Mouse (Mus musculus) v-Abl transformed pro-B cells (cell line): Measurements from ENCODE around the gene Scnn1a.
"Not testable (repeated sequence)": the region's sequence is repeated elsewhere in the genome, so short reads cannot be mapped to it uniquely, and the experiment has no call there.

Experiments
- in situ Hi-C, 2 experiments: fragments of 400-800 bp; cut with MboI; formaldehyde crosslinking; loops; one replicate each; pipeline ENCODE4 v1.15.1; 2025; ENCODE audit not compliant: unreplicated experiment in 2 of 2

The Scnn1a gene

DNA sequence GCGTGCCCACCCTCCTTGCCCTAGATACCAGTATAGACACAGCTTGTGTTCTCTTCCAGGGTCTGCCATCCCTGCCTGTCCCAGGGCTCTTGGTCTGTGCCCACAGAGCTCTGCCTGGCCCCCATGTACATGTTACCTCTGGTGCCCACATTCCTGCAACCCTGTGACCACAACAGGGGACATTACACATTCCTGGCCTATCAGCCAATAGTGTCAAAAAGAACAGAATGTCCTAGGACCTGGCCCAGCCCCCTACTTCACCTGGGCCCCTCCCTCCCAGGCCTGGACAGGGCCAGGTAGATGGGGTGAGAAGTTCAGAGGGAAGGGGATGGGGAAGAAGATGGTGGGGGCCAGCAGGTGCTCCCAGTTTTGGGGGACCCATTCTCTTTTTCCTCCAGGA, at the start of gene Scnn1a:
TSS of gene Scnn1a (plus strand) at position 337 of the 400 bp plus-strand sequence.
- in situ Hi-C loops = no loop called here

- in situ Hi-C loops = loop anchor here (5.0 to 25.0 kb wide), 5 partner anchors 54 to 1309 kb away; partner anchors contain the start of genes Vamp1 (in 2 of the 2), Lag3 (in 1 of the 2) and Ptms (in 1 of the 2)
Measured at GRCm38 (mm10) chr6:125271455-125272227, 48.8 kb upstream of the Scnn1a start.

DNA sequence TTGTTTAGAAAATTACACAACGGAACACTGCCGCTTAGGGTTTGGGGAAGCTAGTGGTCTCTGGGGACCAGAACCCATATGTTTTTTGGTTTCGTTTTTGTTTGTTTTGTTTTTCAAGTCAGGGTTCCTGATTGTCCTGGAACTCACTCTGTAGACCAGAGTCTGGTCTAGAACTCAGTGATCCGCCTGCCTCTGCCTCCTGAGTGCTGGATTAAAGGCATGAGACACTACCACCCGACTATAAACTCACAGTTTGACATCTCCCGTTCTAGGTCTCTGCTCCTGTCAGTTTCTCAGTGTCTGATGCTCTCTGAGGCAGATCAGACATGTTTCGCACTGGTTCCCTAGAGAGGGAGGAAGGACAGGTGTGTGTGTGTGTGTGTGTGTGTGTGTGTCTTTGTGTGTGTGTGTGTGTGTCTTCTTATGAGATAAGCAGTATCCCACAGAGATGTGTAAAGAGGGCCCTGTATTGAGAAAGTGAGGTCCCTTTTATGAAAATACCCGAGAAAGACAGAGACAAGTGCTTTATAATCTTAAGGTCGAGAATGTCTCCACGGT, 48.2 kb upstream of the Scnn1a start:
- in situ Hi-C loops = loop anchor here (5.0 to 25.0 kb wide), 5 partner anchors 55 to 1310 kb away; partner anchors contain the start of genes Vamp1 (in 2 of the 2), Lag3 (in 1 of the 2) and Ptms (in 1 of the 2)

- in situ Hi-C loops = loop anchor here (5.0 to 25.0 kb wide), 6 partner anchors 58 to 1313 kb away; partner anchors contain the start of genes Vamp1 (in 2 of the 2), Lag3 (in 1 of the 2) and Ptms (in 1 of the 2)
Measured at GRCm38 (mm10) chr6:125274841-125275563, 45.5 kb upstream of the Scnn1a start.

GRCm38 (mm10) chr6:125279729-125280128, 40.7 kb upstream of the Scnn1a start:
- in situ Hi-C loops = loop anchor here in 1 of 2 experiments (5.0 to 25.0 kb wide), 2 partner anchors 323 to 1283 kb away; no protein-coding TSS in a partner anchor

DNA sequence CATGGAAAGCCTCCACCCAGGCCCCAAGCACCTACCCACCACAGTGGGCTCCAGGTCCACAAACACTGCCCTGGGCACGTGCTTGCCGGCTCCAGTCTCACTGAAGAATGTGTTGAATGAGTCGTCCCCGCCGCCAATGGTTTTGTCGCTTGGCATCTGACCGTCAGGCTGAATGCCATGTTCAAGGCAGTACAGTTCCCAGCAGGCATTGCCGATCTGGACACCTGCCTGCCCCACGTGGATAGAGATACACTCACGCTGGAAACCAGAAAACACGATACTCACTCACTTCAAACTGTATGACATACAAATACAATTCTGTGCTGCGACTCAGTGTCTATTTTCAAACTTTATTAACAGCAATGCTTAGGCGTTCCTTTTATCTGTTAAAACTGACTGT, 37.7 kb upstream of the Scnn1a start:
- in situ Hi-C loops = loop anchor here in 1 of 2 experiments (25.0 kb wide), 1 partner anchor 1280 kb away; no protein-coding TSS in a partner anchor

DNA sequence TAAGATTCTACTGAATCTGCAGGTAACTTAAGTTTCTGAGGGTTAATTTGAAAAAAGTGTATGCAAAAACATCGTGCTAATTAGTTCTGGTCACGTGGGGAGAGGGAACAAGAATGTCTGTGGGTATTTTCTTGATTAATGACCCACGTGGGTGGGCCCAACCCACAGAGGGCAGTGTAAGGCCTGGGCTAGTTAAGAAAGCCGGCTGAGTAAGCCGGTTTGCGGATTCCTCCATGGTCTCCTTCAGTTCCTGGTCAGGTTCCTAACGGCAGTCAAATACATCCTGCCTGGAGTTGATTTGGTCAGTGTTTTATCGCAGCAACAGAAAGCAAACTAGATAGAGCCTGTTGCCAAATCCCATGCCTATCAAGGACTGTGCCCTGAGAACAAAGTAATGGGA, 36.2 kb upstream of the Scnn1a start:
- in situ Hi-C loops = loop anchor here in 1 of 2 experiments (25.0 kb wide), 1 partner anchor 1278 kb away; no protein-coding TSS in a partner anchor

DNA sequence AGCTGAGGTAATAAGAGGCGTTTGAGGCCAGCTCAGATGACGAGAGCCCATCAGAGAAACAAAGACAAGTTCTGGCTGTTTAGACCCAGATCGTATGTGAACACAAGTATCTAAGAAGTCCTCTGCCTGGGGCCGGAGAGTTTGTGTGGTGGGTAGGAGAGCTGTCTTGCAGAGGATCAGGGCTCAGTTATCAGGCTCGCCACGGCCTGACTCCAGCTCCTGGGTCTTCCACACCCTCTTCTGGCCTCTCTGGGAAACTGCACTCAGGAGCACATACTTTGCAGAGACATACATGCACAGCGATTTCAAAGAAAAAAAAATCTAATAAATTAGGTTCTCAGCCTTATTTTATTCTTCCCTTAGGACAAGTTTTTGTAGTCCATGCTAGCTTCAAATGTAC, 35.7 kb upstream of the Scnn1a start:
- in situ Hi-C loops = loop anchor here in 1 of 2 experiments (25.0 kb wide), 1 partner anchor 1278 kb away; no protein-coding TSS in a partner anchor

GRCm38 (mm10) chr6:125285890-125286289, 34.6 kb upstream of the Scnn1a start, which contains the start of gene Tuba3a:
Gene Tuba3a (minus strand): TSS chr6:125286042.
- in situ Hi-C loops = loop anchor here in 1 of 2 experiments (25.0 kb wide), 1 partner anchor 1276 kb away; no protein-coding TSS in a partner anchor

DNA sequence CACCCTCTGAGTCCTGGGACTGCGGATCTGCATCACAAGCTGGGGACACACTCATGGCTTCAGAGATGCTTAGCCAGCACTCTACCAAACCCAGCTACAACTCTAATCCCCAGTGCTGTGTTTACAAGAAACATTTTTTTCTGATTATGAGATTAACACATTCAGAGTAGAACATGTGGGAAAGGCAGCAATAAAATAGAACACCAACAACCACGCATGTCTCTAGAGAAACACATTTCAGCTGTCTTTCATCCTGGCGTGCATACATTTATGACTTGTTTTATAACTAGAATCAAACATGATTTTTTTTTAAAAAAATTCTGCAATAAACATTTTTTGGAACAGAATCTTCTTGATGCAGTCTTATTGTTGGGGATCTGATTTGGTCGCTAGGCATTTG, 33.5 kb upstream of the Scnn1a start:
- in situ Hi-C loops = loop anchor here in 1 of 2 experiments (25.0 kb wide), 1 partner anchor 1275 kb away; no protein-coding TSS in a partner anchor

DNA sequence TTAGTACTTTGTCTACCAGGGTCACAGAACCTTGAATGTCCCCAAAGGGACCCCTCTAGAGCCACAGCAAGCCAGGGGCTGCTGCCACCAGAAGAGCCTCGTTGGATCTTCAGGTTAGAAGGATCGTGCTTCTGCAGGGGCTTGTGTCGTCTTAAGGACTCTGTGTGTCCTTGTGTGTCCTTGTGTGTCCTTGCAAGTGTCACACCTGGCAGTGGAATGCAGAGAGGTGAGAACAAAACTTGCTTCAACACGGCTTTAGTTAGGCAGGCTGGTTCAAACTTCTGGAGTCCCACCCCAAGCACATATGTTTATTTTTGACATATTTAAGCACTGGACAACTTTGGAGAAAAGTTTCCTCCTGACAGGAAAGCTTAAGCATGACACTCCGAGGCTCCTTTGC, 31.7 kb upstream of the Scnn1a start:
- in situ Hi-C loops = loop anchor here in 1 of 2 experiments (25.0 kb wide), 1 partner anchor 1274 kb away; no protein-coding TSS in a partner anchor

GRCm38 (mm10) chr6:125291329-125291728, 29.1 kb upstream of the Scnn1a start:
- in situ Hi-C loops = loop anchor here in 1 of 2 experiments (25.0 kb wide), 1 partner anchor 1271 kb away; no protein-coding TSS in a partner anchor

DNA sequence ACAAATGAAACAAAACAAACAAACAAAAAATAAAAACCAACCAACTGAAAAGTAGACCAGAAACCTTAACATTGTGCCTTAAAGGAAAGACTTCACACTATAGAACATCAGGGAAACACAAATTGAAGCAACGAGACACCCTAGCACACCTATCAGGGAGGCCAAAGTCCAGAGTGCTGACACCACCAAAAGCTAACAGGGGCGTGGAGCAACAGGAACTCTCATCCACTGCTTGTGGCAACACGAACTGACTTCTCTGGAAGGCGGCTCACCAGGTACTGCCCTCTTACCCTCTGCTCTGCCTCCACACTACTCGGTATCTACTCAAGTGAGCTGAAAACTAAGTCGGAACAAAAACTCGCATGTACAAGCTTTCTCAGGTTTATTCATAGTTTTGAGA, 28.2 kb upstream of the Scnn1a start:
- in situ Hi-C loops = loop anchor here in 1 of 2 experiments (25.0 kb wide), 1 partner anchor 1270 kb away; no protein-coding TSS in a partner anchor

GRCm38 (mm10) chr6:125294049-125294448, 26.4 kb upstream of the Scnn1a start:
- in situ Hi-C loops = loop anchor here in 1 of 2 experiments (25.0 kb wide), 1 partner anchor 1268 kb away; no protein-coding TSS in a partner anchor

DNA sequence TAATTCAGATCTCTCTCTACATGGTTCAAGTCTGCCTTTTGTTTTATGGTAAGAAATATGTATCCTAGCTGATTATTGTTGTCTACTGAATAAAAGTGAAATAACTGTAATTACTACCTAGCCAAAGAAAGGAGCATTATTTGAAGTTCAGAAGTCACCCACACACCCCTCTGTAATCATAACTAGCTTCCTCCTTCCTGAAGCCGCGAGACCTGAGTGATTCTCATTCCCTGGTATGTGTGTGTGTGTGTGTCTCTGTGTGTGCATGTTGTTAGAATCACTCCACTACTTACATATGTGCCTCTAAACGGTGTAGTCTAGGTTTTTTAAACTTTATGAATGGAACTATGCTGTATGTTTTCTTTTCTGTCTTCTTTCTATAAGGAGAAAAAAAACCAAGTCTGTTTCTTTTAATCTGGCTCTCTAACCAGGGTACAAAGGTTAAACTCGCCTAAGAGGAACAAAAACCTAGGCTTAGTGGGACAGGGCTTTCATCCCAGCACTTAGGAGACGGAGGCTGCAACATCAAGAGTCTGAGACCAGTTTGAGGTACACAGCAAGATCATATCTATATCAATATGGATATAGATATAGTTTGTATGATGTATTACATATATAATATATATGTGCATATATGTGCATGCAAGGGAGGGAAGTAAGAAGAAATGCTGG, 23.2 kb upstream of the Scnn1a start:
- in situ Hi-C loops = loop anchor here in 1 of 2 experiments (25.0 kb wide), 1 partner anchor 1265 kb away; no protein-coding TSS in a partner anchor

DNA sequence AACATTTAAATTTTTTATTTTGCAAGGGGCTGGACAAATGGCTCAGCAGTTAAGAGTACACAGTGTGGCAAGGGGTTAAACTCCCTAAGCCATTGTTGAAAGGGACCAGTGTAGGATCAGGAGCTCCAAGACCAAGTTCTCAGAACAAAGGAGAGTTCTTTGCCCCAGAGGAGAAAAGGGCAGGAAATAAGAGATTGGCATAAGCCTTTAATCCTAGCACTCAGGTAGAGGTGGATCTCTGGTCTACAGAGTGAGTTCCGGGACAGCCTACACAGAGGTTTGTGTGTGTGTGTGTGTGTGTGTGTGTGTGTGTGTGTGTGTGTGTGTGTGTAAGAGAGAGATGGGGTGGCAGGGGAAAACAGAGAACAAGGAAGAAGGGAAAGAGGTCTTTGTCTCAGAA, 19.5 kb upstream of the Scnn1a start:
- in situ Hi-C loops = no loop called here

GRCm38 (mm10) chr6:125302231-125302982, 18.1 kb upstream of the Scnn1a start:
- in situ Hi-C loops = no loop called here

DNA sequence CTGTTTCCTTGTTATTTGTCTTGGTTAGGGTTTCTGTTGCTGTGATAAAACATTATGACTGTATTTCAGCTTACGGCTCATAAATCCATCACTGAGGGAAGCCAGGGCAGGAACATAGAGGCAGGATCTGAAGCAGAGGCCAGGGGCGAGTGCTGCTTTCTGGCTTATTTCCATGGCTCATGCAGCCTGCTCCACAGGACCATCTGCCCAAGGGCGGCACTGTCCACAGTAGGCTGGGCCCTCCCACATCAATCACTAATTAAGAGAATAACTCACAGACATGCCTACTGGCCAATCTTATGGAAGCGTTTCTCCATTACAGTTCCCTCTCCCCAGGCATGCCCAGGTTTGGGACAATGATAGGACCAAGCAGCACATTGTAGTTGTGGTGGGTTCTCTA, 17.2 kb upstream of the Scnn1a start:
- in situ Hi-C loops = no loop called here

DNA sequence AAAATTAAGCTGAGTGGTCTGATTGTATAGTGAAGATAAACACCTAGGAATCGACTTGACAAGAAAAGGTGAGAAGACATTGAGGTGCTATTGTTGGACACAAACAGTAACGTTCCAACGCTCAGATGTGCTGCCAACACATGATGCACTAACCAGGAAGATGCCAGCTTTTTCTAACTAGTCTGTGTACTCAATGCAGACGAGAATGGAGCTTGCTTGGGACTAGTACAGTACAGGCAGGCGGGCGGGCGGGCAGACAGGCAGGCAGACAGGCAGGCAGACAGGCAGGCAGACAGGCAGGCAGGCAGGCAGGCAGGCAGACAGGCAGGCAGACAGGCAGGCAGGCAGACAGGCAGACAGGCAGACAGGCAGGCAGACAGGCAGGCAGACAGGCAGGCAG, 16.1 kb upstream of the Scnn1a start:
- in situ Hi-C loops = not testable (repeated sequence)
